Mouse (Mus musculus) bone marrow, adult 2 months (tissue): ENCODE measurements around the gene Rtl5.

Experiments used
- CTCF ChIP-seq: fragments of 200-500 bp; IDR thresholded peaks from 2 replicates; pipeline ENCODE4 v1.5.1; 2011; ENCODE audit warnings: low read length, control low read depth; ENCODE audit not compliant: control insufficient read depth, insufficient read depth
- POLR2A ChIP-seq: fragments of 200-500 bp; IDR thresholded peaks from 2 replicates; pipeline ENCODE4 v1.6.1; 2011; ENCODE audit warnings: low read depth, mild to moderate bottlenecking, control low read depth, low read length, borderline replicate concordance; ENCODE audit not compliant: control insufficient read depth

GRCm38 (mm10) chrX:102094381-102094904 lies 23.3 kb upstream of the Rtl5 start:
- TF ChIP-seq POLR2A (no peak), CTCF (no peak)
